Mouse (Mus musculus): Measurements from ENCODE around the gene Adgrf2.

The Adgrf2 gene

GRCm38 (mm10) chr17:42741801-42742217 is at the start of gene Adgrf2:
TSS of gene Adgrf2 (minus strand) at chr17:42742179.
- in situ Hi-C loops (cut with MboI, MseI): no loop called here

DNA sequence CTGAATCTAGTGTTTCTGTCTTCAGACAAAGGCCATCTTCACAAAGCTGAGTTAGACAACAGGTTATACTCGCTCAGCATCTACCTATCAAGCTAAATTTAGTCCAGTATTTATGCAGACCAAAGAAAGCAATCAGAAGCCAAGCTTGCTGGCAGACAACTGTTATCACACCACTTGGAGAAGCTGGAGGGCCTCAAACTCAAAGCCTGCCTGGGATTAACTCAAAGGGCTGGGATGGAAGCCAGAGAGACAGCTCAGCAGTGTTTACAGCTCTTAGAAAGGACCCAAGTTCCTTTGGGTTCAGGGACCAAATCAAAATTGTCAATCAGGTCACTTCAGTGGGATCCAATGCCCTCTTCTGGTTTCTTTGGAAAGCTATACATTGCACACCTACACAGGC is 48.8 kb upstream of the Adgrf2 start:
- in situ Hi-C loops (cut with MboI, MseI): no loop called here

DNA sequence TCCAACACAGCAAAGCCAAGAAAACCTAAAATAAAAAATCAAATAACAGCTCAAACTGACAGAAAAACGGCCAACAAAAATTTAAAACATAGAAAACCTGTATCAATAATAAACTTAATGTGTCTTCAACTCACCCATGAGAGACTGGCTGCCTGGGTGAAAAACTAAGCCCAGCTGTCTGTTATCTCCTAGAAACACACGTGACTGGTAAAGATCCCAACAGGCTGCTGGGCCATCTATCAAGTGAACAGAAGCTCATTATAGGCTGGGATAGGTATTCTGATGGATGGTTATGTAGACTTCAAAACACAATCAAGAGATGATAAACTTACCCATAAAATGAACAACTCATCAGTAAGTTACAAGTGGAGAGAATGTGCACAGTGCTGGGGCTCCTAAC is 47.7 kb upstream of the Adgrf2 start:
- in situ Hi-C loops (cut with MboI, MseI): no loop called here

- in situ Hi-C loops (cut with MboI, MseI): no loop called here
Observed at GRCm38 (mm10) chr17:42788686-42789453, 46.9 kb upstream of the Adgrf2 start.

GRCm38 (mm10) chr17:42782156-42782757 is 40.3 kb upstream of the Adgrf2 start:
- in situ Hi-C loops (cut with MboI, MseI): no loop called here

DNA sequence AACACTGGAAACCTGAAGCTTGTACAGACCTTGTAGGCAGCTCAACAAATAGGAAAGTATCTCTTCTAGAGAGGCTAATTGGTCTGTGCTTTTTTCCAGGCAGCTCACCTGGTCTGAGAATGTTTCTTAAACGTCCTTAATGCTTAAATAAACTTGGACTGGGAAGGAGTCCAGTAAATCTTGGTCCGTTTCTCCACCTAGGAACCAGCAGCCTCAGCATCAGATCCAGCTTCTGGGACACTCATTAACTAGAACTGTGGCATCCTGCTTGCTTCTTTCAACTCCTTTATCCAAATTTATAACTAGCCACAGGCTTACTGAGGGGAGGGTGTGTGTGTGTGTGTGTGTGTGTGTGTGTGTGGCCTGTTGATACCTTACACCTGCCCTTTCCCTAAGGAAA is 11.8 kb upstream of the Adgrf2 start:
- in situ Hi-C loops (cut with MboI, MseI): no loop called here

- in situ Hi-C loops (cut with MboI, MseI): no loop called here
Observed at GRCm38 (mm10) chr17:42752173-42752572, 10.2 kb upstream of the Adgrf2 start.

DNA sequence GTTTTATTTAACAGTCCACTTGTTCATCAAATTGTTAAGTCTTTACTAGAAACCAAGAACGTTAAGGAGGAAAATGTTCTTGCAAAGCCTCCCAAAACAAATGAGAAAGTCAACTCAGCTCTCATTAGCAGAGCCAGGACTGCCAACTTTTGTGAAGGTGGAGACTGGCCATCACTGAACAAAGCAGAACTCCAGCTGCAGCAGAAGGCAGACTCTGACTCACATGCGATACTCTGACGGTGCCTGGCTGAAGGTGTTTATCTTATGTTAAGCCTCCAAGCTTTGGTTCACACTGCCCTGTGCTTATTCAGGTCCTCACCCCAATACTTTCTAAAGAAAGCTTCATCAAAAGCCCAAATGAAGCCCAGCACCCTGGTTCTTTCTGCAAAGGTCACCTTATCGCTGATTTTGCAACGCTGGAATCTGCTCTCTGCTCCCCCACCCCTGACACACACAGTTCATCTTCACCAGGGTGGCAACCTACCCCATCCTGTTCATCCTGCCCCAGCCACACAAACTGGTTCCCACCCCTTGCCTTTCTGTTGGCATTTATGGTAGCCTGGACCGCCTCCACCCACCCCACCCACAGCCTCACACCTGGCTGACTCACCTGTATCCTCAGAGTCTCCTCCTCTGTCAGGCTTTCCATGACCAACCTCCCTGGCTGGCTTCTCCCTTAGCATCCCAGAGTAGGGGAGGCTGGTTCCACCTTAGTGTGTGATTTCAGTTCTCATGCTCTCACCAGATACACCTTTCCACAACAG is 3.9 kb upstream of the Adgrf2 start:
- in situ Hi-C loops (cut with MboI, MseI): no loop called here

DNA sequence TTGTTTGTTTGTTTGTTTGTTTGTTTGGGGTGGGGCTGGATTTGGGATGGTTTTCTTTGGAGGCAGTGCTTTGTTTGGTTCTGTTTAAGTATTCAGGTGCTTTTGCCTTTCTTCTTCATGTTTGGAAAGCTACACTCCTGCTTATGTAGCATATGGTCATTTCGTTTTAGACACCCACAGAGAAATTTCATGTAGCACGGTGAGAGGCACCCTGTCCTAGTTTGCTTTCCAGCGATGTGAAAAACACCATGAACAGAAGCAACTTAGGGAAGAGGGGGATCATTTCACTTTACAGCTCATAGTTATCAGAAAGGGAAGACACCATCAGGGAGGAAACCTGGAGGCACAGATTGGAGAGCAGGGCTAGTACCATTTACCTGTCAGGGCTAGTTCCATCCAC is 844 bp upstream of the Adgrf2 start:
- in situ Hi-C loops (cut with MboI, MseI): no loop called here

- in situ Hi-C loops (cut with MboI, MseI): no loop called here
Observed at GRCm38 (mm10) chr17:42738794-42739193, 3.2 kb downstream of the Adgrf2 start.

- in situ Hi-C loops (cut with MboI, MseI): no loop called here
Observed at GRCm38 (mm10) chr17:42717161-42717560, 24.8 kb downstream of the Adgrf2 start.

GRCm38 (mm10) chr17:42714991-42715390 is 27.0 kb downstream of the Adgrf2 start:
- in situ Hi-C loops (cut with MboI, MseI): no loop called here

GRCm38 (mm10) chr17:42710717-42711116 is 31.3 kb downstream of the Adgrf2 start:
- in situ Hi-C loops (cut with MboI, MseI): no loop called here

- in situ Hi-C loops (cut with MboI, MseI): no loop called here
Observed at GRCm38 (mm10) chr17:42705611-42706010, 36.4 kb downstream of the Adgrf2 start.

DNA sequence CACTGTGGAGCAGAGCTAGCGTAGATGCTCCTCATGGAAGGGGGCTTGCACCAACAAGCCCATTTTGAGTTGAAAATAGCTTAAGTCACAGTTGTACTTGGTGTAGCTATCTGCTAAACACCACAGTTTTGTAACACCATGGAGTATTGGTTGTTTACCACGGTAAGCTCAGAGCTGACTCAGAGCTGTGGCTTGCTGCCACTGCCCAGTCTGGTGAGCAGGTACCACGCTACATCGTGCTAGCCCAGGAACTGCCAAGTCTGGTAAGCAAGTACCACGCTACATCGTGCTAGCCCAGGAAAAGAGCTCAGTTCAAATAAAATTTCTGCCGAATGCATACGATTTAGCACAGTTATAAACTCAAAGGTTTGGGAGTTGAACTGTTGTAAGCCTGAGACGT is 39.8 kb downstream of the Adgrf2 start:
- in situ Hi-C loops (cut with MboI, MseI): no loop called here

DNA sequence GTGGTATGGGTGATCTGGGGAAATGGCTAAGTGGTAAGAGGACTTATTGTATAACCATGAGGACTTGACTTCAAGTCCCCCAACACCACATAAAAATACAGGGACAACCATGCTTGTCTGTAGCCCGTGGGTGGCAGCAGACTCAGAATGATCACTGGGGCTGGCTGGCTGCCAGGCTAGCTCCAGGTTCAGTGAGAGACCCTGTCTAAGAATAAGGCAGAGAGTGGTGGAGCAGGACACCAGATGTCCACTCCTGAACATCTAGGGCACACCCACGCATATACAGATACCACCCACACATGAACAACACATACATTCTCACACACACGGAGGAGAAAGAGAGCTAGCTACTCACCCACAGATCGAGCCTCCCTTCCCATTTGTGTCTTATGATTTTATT is 47.2 kb downstream of the Adgrf2 start:
- in situ Hi-C loops (cut with MboI, MseI): no loop called here

DNA sequence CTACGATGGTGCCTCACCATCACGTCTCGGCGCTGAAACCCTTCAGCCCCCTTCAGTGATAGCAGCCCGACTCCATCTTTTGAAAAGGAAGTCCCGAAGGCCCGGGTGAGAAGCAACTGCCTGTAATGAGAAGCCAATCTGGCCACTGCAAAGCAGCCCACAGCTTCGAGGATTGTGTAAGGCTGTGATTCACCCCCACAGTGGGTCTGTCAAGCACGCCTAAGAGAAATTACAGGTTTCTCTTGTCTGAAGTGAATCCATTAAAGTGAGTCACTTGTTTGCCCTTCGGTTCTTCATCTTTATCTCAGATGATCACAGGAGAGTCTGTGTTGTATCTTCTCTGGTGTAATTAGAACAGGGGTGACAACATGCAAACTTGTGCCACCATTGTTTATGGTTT is 49.8 kb downstream of the Adgrf2 start, which contains the start of gene Adgrf4:
Gene Adgrf4, minus strand, starts transcription at position 149 of the 400 bp plus-strand sequence.
- in situ Hi-C loops (cut with MboI, MseI): no loop called here

DNA sequence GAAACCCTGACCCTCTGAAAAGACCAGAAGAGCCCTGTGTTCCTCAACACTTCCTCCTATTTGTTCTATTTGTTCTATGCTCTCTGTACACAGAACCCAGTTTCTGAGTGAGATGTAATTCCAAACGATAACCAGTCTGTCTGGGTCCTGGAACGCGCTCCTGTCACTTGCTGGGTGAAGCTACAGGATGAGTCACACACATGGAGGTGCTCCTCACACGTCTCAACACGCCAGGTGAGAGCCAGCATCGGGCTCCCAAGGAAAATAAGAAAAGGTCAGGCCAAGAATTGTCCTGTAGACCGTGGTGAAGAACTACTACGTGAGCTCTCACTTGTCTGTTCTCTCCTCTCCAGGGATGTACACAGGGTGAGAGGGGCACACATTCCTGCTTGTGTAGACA is 51.4 kb downstream of the Adgrf2 start:
- in situ Hi-C loops (cut with MboI, MseI): no loop called here

All from T-helper 2 cell (primary cell).